Mouse (Mus musculus) thymus, postnatal 36 days (tissue): ENCODE results near the gene Tfap2c.

Experiments
- DNase-seq, 2 experiments: peaks; one replicate each; pipeline ENCODE4 v3.0.0; 2022; ENCODE audit warnings: mixed read lengths in 2 of 2

Tfap2c gene

DNA sequence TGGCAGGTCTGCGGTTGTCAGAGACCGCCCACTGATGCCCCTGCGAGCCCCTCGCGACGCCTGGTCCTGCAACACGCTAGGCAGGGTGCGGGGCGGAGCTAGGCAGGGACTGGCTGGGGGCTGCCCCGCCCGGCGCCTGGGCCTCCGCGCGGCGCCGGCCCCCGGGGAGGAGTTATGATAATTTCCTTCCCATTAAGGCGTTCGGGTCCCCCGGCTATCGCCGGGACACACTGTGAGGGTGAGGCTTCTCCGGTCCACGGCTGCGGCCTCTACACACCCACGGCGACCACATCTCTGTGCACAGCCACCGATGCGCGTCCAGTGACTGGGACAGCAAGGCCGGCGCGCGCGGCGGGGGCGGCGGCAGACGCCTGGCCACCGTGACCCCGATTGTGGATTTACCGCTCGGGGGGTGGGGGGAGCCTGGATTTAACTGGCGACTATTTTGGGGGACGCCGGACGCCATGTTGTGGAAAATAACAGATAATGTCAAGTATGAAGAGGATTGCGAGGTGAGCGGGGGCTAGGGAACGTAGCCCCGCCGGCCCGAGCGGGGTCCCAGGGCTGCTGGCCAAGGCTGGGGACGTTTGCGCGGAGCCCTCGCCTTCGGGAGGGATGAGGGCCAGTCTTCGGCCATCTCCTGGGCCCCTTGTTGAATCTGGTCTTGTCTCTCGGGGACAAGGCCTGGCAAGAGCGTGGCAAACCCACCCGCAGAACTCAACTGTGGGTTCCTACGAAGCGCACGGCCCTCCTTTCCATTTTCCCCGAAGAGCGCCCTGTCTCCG, at the start of gene Tfap2c:
Tfap2c (plus strand) TSS at position 223 of the 785 bp plus-strand sequence.
- DNase-seq: peak in 1 of 2 experiments; percentile 39

DNA sequence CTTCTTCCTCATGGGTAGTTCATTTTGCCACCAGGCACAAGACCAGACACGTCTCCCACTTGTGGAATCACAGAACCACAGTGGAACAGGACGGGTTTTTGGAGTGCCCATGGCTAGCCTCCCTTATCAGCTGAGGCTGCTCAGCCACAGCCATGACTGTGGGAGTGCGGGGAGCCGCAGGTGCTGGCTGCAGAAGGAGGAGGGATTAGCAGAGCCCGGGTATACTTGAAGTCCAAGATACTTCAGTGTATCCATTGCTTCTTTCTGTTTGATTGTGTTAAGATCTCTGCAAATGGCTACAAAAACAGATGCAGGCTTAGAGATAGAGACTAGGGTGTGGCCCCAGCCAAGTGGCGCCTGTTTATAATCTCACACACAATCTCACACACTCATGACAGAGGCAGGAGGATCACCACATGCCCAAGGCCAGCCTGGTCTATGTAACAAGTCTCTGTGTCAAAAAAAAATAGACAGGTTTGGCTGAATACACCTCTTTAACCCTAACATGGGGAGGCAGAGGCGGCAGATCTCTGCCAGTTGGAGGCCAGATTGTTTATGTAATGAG, 48.6 kb upstream of the Tfap2c start:
- no peak for DNase-seq

DNA sequence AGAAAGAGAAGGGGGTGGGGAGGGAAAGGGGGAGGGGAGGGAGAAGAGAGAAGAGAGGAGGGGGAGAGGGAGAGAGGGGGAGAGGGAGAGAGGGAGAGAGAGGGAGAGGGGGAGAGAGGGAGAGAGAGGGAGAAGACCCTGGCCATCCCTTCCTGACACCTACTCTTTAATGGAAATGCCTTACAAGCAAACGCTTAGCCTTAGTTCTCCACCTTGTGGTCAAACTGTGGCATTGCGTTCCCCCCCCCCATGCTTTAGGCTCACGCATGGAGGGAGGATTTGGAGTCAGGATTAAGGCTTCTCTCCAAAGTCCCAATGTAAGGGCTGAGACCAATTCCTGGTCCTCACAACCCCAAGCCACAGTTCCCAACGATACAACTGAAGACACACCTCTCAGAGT, 48.1 kb upstream of the Tfap2c start:
- no peak for DNase-seq

DNA sequence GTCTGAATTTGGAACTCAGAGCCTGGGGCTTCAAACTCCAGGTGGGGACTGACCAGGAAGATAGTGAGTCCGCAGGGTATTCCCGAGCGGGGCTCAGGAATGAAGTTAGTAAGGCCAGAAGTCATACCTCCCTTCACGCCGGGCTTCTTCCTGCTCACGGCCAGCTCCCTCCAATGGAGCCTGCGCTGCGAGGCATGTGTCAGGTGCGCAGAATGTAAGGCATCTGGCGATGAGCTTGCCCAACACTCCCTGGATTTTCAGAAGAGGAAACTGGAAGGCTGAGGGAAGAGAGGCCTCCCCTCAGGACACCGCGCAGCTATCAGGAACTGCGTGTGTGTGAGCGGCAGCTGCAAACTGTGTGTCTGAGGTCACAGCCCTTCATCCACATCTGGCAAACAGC, 47.2 kb upstream of the Tfap2c start:
- no peak for DNase-seq

DNA sequence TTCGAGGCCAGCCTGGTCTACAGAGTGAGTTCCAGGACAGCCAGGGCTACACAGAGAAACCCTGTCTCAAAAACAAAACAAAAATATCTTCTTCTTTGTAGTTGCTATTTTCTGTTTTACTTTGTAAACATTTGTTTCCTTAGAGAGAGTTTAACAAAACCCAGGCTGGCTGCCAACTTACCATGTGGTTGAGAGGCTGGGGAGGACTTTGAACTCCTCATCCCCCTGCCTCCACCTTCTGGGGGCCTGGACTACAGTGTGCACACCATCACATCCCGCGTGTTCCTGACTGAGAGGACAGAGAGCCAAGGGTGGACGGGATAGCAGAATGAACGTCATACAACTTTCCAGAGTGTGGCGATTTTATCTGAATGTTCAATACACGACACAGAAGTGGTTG, 43.3 kb upstream of the Tfap2c start:
- DNase-seq: no peak

DNA sequence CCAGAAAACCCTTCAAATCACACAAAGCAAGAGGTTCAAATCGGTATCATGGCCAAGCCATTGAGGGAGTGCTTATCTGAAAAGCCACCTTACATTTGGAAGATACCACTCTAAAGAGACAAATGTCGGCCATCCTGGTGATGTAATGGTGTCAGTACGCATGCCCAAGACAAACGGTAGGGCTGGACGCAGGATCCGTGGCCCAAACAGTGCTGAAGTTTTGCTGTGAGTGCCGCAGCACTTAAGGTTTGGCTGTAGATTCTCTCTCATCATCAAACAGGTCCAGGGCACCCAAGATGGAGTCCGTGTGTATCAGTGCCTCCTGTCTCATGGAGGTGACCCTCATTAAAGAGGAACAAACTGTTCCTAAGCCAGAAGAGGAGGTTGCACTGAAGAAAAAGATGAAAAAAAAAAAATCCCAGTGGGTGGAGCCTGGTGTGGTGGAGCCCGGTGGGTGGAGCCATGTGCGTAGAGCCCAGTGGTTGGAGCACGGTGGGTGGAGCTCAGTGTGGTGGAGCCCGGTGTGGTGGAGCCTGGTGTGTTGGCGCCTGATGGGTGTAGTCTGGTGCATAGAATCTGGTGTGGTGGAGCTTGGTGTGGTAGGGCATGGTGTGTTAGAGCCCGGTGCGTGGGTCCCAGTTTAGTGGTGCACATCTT, 39.2 kb upstream of the Tfap2c start:
- DNase-seq: no peak

DNA sequence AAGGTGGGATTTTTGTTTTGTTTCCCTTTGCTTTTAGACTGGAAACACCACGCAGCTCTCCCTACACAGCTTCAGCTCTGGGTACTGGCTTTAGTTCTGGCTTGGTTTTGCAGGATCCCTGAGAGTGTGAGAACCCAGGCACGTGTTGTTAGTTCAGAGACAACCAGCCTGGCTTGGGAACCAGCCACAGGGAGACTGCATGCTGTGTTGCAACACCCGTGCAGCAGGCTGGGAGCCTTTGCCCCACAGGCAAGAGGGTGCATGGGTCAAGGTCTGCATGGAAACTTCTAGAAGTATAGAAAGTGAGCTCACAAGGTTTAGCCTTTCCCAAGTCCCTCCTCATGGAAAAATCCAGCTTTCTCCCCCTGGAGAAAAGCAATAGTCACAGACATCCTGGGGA, 38.5 kb upstream of the Tfap2c start:
- no peak for DNase-seq

DNA sequence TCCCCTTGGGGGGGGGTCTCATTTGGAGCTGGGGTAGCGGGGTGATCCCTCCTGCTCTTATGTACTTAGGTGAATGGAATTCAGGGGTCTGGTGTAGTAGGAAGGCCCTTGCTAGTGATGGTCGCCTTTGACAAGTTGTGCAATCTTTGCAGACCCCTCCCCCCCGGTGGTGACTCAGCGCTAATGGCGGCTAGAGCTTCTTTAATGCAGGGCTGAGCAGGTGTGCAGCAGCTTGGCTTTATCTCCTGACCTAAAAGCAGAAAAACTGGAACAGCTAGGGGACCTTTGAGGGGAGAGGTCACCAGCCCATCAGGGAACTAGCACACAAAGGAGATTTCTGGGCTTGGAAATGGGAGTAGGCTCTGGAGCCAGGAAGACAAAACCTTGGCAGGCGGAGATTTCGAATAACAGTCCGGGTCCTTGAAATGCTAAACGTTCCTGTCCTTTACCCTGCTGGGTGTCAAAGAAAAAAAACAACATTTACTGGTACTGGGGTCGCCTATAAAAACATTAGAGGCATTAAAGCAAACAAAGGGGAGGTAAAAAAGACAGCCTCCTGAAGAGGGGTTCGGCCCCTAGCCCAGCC, 32.9 kb upstream of the Tfap2c start:
- no peak for DNase-seq

DNA sequence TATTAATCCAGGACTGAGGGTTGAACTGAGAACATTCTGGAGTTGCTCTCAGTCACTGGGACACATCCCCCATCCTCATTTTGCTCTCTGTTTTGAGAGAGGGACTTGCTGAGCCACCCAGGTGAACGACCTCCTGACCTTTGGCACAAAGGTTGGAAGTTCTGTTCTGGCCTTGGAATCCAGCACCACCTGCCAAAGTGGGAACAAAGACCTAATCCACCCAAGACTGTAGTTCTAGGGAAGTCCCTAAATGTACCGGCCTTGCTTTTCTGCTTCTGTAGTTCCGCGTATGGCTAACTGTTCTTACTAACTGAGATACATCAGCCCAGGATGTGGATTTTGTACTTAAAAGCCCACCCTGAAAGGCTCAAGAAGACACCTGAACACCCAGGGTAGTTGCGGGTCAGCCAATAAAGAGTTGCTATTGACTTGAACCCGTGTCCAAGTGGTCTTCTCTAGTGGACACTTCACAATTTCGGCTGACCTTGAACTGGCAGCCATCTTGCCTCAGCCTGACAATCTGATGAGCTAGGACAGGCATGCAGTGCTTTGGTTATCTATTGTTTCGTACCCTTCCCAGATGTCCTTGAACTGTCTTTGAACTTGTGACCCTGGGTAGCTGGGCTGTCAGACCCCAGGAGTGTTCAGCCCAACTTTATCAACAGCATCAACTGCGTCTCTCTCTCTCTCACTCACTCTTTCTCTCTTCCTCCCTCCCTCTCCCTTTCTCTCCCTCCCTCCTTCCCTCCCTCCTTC, 28.6 kb upstream of the Tfap2c start:
- DNase-seq: no peak

DNA sequence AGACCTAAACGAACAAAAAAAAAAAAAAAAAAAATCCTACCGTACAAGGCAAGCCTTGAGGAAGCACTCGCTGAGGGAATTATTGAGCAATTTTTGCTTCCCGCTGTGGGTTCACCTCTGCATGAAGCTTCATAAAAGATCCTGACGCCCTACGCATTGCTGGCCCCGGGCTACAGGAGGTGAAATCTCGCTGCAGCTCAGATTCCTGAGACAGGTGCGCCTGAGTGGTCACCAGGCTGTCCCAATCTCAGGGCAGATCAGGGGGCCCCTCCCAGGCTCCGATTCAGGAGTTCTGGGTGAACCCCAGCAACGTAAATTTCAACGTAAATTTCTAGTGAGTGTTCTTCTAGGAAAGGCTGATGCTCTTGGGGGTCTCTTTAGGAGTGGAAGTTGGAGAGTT, 26.9 kb upstream of the Tfap2c start:
- DNase-seq: no peak

DNA sequence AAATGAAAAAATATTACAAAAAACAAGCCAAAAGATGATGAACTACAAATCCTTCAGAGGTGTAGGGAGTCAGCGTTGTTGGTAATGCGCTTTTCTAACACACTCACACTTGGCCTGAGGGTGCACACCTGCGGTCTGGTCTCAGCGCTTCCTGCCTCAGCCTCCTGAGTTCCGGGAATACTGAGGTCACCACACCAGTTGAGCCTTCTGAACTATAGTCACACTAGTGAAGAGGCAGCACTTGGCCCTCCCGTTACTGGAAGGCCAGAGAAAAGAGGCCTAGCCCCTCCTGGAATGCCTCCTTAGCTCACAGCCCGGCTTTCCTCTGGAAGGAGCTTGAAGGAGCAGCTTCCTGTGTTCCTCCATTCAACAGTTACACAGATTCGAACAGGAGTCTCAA, 22.2 kb upstream of the Tfap2c start:
- no peak for DNase-seq

DNA sequence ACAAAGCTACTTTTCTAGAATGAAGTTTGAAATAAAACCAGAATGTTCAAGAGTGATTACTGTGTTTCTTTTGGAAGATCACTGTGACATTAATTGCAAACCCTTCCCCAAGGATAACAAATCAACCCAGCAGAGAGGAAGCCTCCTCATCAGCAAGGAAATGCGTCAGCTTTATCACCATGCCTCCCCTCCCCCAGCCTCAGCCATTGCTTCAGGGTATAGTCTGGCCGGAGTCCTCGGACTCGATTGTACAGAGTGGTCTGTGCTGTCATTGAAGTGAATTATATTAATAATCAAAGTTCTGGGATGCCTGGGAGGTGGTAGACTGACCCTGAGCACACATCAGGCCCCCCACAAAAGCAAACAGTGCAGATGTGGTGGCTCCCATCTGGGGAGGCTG, 5.4 kb upstream of the Tfap2c start:
- DNase-seq: no peak

DNA sequence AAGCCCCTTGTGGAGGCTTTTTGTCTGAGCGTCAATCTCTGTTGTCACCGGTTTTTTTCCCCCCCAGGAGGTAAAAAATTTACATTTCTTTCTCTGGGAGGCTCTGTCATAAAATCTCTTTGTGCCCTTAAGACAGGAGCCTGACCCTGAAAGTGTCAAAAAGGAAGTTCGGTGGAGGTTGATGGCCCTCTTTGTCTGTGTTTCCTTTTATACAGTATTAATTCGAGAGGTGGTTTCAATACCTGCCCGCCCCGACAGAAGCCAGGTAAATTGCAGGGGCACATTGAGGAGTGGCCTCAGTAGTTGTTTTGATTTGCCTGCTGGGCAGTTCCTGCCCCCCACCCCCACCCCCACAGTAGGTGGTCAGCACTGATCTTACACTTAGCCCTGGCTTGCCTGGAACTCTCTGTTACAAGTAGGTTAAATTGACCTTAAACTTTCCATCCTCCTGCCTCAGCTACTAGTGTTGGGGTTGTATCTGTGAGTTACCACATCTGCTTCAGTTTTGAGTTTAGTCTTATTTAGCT, 4.7 kb upstream of the Tfap2c start:
- no peak for DNase-seq

DNA sequence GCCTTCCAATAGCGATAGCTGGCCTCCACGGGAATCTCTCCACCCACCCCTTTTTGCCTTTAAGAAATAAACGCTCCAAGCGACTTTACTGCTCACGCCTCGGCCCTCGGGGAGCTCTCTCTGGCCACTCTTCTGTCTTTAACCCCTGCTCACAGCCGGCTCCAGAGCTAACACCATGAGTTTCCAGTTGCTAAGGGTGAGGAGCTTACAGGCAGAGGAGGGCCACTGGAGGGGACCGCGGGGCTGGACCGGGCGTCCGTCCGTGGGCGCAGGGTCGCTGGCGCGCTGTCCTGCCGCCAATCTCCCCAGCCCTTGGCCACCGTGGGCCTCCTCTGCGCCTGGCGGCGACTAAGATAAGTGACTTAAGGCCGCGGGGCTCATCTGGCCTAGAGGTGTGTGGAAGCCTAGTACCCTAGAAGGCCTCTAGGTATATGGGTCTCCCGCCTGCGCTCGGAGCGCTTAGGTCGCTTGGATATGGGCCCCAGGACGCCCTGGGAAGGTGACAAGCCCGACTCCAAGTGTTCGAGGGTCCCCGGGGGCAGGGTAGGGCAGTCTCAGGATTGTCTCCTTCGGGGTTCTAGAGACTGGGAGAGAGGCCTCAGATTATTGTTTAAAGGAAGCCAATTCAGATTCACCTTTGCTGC, 3.7 kb upstream of the Tfap2c start:
- no peak for DNase-seq

DNA sequence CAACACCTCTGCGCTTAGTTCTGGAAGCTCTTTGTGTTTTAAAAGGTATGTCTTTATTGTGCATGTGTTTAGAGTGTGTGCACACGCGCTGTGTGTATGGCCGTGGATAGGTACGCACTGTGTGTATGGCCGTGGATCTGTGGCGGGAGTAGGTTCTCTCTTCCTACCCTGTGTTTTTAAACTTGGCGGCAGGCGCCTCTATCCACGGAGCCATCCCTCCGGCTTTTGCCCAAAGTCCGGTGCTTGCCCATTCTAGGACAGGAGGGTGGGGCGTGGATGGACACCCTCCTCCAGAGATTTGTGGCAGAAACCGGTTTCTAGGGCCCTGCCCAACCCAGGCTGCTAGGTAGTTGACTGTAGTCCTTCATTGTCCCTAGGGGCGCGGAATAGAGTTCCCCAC, 2.8 kb upstream of the Tfap2c start:
- no peak for DNase-seq

DNA sequence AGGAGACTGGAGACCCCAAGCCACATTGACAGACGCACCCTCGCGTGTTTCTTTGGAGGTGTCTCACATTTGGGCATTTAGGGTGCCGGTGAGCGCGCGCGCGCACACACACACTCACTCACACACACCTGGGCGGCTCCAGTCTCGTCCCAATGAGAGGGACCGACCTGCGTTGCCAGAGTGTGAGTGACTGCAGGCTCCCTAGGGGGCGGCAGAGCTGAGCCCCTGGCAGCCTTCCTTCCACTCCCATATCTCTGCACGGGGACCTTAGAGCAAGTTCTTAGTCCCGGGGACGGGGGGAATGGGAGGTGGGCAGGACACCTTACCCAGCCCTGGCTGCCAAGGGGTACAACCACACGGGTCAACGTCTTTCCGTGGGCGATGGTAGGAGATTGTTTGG, 2.3 kb upstream of the Tfap2c start:
- DNase-seq: peak; percentile 30 to 38

DNA sequence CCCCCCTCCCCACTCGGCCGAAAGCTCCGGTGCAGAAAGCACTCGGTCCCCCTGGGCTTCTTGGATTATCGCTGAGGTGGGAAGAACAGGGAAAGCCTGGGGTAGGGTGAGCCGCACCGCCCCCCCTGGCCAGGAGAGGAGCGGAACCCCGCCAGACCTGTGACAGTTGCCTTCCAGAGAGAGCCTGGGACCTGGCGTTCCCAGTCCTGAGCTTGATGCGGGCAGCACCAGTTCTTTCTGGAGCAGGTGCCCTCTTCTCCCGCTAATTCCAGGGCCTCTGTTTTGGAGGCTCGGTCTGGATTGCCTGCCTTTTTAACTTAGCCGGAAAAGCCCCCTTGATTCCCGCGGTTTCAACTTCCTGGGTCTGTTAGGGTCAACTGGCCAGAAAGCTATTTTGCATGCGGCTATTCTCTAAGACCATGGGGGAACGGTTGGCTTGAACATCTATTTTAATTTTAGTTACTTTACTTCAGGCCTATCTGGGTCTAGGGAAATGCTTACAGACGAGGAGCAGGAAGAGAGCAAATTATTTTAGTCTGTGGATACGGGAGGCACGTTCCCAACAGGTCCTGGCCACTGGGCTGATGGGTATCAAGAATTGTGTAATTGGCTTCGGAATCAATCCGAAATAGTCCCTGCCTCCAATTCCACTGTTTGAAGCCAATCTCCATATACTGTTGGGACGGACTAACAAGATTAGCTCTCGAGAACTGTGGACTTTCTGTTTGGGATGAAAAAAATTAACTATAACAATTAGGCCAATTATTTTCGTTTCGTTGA, 1.4 kb upstream of the Tfap2c start:
- no peak for DNase-seq

DNA sequence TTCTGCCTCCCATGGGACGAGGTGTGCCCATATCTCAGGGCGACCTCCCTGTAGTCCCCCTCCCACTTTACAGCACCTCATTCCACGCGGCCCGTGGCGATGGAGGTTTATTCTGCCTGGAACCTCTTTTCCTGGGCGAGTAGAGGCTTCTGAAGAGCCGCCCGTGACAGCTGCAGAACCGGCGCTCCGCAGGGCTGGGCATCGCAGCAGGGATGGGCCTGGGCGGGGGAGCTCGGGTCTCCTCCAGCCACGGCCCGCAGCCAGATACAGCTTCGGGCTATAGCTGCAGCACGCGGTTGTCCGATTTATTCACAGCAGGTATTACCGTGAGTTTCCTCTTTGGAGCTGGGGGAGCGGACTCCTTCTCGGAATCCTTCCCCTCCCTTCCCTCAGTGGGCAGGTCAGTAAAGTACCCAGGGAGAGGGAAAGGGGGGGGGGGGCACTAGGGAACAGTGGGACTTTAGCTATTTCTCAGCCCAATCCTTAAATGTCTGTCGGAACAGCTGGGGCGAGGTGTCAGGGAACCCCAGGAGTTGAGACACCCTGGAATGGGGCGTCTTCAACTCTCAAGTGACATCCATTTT, 629 bp upstream of the Tfap2c start:
- no peak for DNase-seq

DNA sequence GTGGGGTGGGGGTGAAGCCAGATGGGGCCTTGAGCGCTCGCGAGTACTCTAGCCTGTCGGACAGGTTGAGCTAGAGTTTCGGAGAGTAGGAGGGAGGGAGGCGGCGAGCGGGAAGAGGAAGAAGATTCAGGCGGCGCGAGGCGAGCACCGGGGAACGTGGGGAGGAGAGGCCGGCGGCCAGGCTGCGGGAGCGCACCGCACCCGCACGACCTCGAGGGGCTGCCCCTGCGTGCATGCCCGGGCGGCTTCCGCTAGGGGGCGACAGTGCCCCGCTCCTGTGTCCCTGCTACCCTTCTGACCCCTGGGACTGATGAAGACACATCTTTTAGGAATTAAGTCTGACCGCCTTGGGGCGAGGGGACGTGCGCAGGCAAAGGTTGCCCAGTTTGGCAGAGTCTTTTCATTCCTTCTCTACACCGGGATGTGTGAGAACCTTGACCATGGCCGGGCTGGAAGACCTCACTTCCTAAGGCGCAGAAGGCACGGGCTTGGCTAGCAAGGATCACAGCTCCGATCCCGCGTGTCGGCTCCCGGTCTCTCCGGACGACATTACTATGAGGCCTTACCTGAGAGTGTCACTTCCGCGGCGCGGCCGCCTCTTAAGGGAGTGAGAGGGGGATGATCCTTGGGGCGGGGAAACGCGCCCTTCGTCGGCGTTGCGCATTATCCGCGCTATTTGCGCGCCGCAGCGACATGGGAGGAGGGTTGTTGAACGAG, 1.1 kb downstream of the Tfap2c start:
- DNase-seq: peak; percentile 54 to 64

DNA sequence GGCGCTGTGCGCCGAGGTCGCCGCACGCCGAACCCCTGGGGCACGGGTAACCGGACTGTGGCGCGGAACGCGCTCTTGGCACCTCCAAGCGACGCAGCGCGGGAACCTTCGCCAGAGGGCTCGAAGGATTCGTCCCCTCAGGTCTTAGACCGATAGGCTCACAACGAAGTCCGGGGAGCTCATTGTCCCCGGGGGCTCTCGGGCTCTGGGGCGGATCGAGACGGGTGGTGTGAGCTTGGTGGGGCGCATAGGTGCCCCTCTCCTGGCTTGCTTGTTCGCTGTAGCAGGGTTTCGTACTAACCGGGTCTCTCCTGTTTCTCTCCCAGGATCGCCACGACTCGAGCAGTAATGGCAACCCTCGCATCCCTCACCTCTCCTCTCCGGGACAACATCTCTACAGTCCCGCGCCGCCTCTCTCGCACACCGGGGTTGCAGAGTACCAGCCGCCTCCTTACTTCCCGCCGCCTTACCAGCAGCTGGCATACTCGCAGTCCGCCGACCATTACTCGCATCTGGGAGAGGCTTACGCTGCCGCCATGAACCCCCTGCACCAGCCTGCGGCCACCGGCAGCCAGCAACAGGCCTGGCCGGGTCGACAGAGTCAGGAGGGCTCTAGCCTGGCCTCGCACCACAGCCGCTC, 1.8 kb downstream of the Tfap2c start:
- peak in 1 of 2 experiments; percentile 12 for DNase-seq
